Comparison of ENCODE assay signal across 8 mouse cellular contexts in the genomic region with DNA sequence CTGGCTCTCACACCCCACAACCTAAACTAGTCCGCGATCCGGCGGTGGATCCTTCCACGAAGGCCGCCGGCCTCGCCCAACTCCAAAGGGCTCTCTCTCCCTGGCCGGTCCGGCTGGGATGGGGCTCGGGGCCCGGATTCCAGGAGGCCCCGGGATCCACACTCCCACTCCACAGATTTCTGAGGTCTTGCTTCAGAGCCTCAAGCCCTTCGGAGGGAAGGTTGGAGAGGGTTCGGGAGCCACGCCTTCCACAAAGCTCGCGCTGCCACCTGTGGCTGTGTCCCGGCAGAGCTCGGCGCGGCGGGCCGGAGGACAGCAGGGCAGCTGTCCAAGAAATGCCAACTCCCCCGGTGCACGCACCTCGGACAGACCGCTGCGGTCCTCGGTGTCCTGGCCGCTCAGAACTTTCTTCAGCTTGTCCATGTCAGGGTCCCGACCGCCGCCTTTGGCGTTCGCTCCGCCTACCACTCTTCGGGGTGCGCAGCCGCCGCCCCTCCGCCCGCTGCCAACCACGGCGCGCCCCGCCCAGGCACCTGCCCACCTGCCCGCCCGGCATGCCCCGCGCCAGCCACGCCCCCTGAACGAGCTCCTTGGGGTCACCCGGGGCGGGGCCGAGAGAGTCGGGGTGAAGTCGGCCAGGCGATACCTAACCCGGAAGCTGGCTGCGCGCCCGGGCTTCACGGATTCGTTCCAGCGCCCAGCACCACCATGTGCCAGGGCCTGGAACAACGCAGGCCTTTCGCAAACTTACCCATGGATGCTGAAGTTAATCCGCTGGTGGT. TPM values are rescaled to one million over a fixed set of nuclear protein-coding genes. Genes with fewer than 3 reads are reported as not detected.
DNase-seq lines count a peak whose midpoint lies in the region; ATAC-seq and TF ChIP-seq lines count a peak whose summit lies in the region.

A gene (minus strand): TSS at position 559 of the 782 bp plus-strand sequence.

- H3K36me3 ChIP-seq in forebrain, embryonic 16.5 days (ENCODE audit: control insufficient read depth, insufficient read depth): no peaks in the 10 kb centered on the region
- H3K36me3 ChIP-seq in neural tube, embryonic 15.5 days: no peaks in the 10 kb centered on the region

- DNase-seq in MEL-GATA-1-ER (ENCODE audit: extremely low read depth, low read depth): peak; percentile 65
- DNase-seq in cerebellum, adult 2 months: peak; percentile 72 to 74
- peak; percentile 76 for DNase-seq in heart, postnatal 25 days (ENCODE audit: low spot score)
- DNase-seq in layer of hippocampus, adult 18-20 months (ENCODE audit: low spot score in 2 of 2): peak; percentile 51 to 65
- peak; percentile 90 for DNase-seq in lung, adult 2 months
- peak; percentile 90 for DNase-seq in testis, postnatal 14 days (ENCODE audit: low spot score)

- H3K4me3 ChIP-seq in cerebellum, adult 2 months (replicated peaks; ENCODE audit: insufficient read depth, low read depth, low read length): peak within 1 kb of the TSS; percentile 66
- peak within 1 kb of the TSS; percentile 81 for H3K4me3 ChIP-seq in forebrain, embryonic 16.5 days (replicated peaks; ENCODE audit: low read length)
- peak within 1 kb of the TSS; percentile 91 for H3K4me3 ChIP-seq in lung, adult 2 months (replicated peaks; ENCODE audit: extremely low read depth, low read depth, low read length)
- H3K4me3 ChIP-seq in neural tube, embryonic 15.5 days (replicated peaks): peak within 1 kb of the TSS; percentile 75

- under 1% methylated on average over 69 of the region's 69 CpGs for WGBS in cerebellum, adult 2 months
- under 1% methylated on average over 68 of the region's 69 CpGs for WGBS in forebrain, embryonic 16.5 days
- WGBS in lung, adult 2 months: under 1% methylated on average over 65 of the region's 69 CpGs
- under 1% methylated on average over 68 of the region's 69 CpGs for WGBS in neural tube, embryonic 15.5 days

- H3K4me1 ChIP-seq in cerebellum, adult 2 months (ENCODE audit: control insufficient read depth, insufficient read depth, low read length): no peaks in the 10 kb centered on the region
- peaks cover 9% of the 10 kb centered on the region for H3K4me1 ChIP-seq in forebrain, embryonic 16.5 days (replicated peaks; ENCODE audit: control insufficient read depth, insufficient read depth, low read length)
- H3K4me1 ChIP-seq in lung, adult 2 months (ENCODE audit: control insufficient read depth, insufficient read depth, low read length): peaks cover 11% of the 10 kb centered on the region
- H3K4me1 ChIP-seq in neural tube, embryonic 15.5 days: peaks cover 15% of the 10 kb centered on the region

- peak within 1 kb of the TSS; percentile 97 for H3K4me2 ChIP-seq in forebrain, embryonic 16.5 days (ENCODE audit: low read length)
- H3K4me2 ChIP-seq in neural tube, embryonic 15.5 days: peak within 1 kb of the TSS; percentile 98

- peak; percentile 82 for ATAC-seq in forebrain, embryonic 16.5 days
- ATAC-seq in neural tube, embryonic 15.5 days (ENCODE audit: low FRiP score): peak; percentile 90

- no peak within 1 kb of the TSS for H3K27ac ChIP-seq in cerebellum, adult 2 months (ENCODE audit: insufficient read depth, low read length)
- H3K27ac ChIP-seq in forebrain, embryonic 16.5 days (ENCODE audit: low read length): peak within 1 kb of the TSS; percentile 25
- H3K27ac ChIP-seq in neural tube, embryonic 15.5 days (replicated peaks): peak within 1 kb of the TSS; percentile 46; the same call in 1 of the 2 replicates

- no peaks in the 10 kb centered on the region for H3K9me3 ChIP-seq in forebrain, embryonic 16.5 days (ENCODE audit: control insufficient read depth, low read length)
- no peaks in the 10 kb centered on the region for H3K9me3 ChIP-seq in neural tube, embryonic 15.5 days (replicated peaks)

- H3K27me3 ChIP-seq in cerebellum, adult 2 months (ENCODE audit: control insufficient read depth, insufficient read depth, low read length): no peaks in the 10 kb centered on the region
- no peaks in the 10 kb centered on the region for H3K27me3 ChIP-seq in forebrain, embryonic 16.5 days (replicated peaks; ENCODE audit: control insufficient read depth, insufficient read depth, low read length)
- H3K27me3 ChIP-seq in neural tube, embryonic 15.5 days (replicated peaks): 0 out of 2 replicates have a peak, but pooled peaks cover 5% of the 10 kb centered on the region

- peak within 1 kb of the TSS; percentile 60 for H3K9ac ChIP-seq in forebrain, embryonic 16.5 days (replicated peaks; ENCODE audit: low read depth, low read length)
- peak within 1 kb of the TSS; percentile 56 for H3K9ac ChIP-seq in neural tube, embryonic 15.5 days (replicated peaks)

- TF ChIP-seq CTCF in cerebellum, adult 2 months (IDR thresholded peaks at IDR 0.05; ENCODE audit: borderline replicate concordance, insufficient read depth, low read depth, low read length): no peak
- TF ChIP-seq CTCF in lung, adult 2 months (IDR thresholded peaks at IDR 0.05; ENCODE audit: insufficient read depth, low read length): peak; percentile 39; the same call in 1 of the 2 replicates

- intact Hi-C loops in heart, postnatal 25 days (cut with DNase I): no loop called here

- no peak for TF ChIP-seq POLR2A in cerebellum, adult 2 months (IDR thresholded peaks at IDR 0.05; ENCODE audit: borderline replicate concordance, insufficient read depth, low read length)
- peak; percentile 68; the same call in 1 of the 2 replicates for TF ChIP-seq POLR2A in lung, adult 2 months (IDR thresholded peaks at IDR 0.05; ENCODE audit: borderline replicate concordance, extremely low read depth, low read depth, low read length)

RNA-seq across cellular contexts. Expression of the gene that starts here (rescaled TPM):
- polyA plus RNA-seq in cerebellum, adult 2 months (2012; rRNA removed): 11.3 and 12.0 TPM in 2 replicates
- polyA plus RNA-seq in forebrain, embryonic 16.5 days (2015; fragmentation: Nextera tagmentation; extraction: Ambion mirVana): 4.8 and 6.0 TPM in 2 replicates
- 10 to 100 TPM; 12.4 to 13.5 TPM for total RNA-seq in heart, postnatal 25 days (2021)
- 10 to 100 TPM; 14.6 to 14.7 TPM for total RNA-seq in layer of hippocampus, adult 18-20 months (2021)
- polyA plus RNA-seq in lung, adult 2 months (2012; rRNA removed): 53.9 and 71.5 TPM in 2 replicates
- 4.4 and 7.9 TPM in 2 replicates for polyA plus RNA-seq in neural tube, embryonic 15.5 days (2015; fragmentation: Nextera tagmentation; extraction: Ambion mirVana)
